Mouse (Mus musculus): ENCODE results near the gene Gpx2. TPM values are rescaled to one million over a fixed set of nuclear protein-coding genes. Genes with fewer than 3 reads are reported as not detected.

Gpx2 gene
- 0.22 TPM in 1 of 2 replicates, not detected in the other for polyA plus RNA-seq (2015; fragmentation: Nextera tagmentation; extraction: Ambion mirVana)

GRCm38 (mm10) chr12:76795350-76795749, at the start of gene Gpx2:
TSS of gene Gpx2 (minus strand) at chr12:76795554.
- Histone ChIP-seq H3K4me2 (ENCODE audit: low read length) (no peak within 1 kb of the TSS), H3K4me1 (replicated peaks; ENCODE audit: control insufficient read depth, insufficient read depth, low read length) (no peaks in the 10 kb centered on the region), H3K27me3 (replicated peaks; ENCODE audit: control insufficient read depth, insufficient read depth, low read length) (no peaks in the 10 kb centered on the region), H3K36me3 (ENCODE audit: control insufficient read depth, insufficient read depth) (no peaks in the 10 kb centered on the region), H3K4me3 (replicated peaks; ENCODE audit: low read length) (no peak within 1 kb of the TSS), H3K27ac (ENCODE audit: low read length) (no peak within 1 kb of the TSS), H3K9me3 (ENCODE audit: control insufficient read depth, low read length) (no peaks in the 10 kb centered on the region), H3K9ac (replicated peaks; ENCODE audit: low read depth, low read length) (no peak within 1 kb of the TSS)
- no peak for ATAC-seq
- WGBS = 85% methylated on average over 5 of the region's 5 CpGs

GRCm38 (mm10) chr12:76844346-76845061, 49.1 kb upstream of the Gpx2 start:
- Histone ChIP-seq H3K9me3 (ENCODE audit: control insufficient read depth, low read length) (no peaks in the 10 kb centered on the region), H3K27me3 (replicated peaks; ENCODE audit: control insufficient read depth, insufficient read depth, low read length) (no peaks in the 10 kb centered on the region), H3K9ac (replicated peaks; ENCODE audit: low read depth, low read length) (no peak overlapping the region), H3K4me3 (replicated peaks; ENCODE audit: low read length) (no peak overlapping the region), H3K4me1 (replicated peaks; ENCODE audit: control insufficient read depth, insufficient read depth, low read length) (no peaks in the 10 kb centered on the region), H3K27ac (ENCODE audit: low read length) (no peak overlapping the region), H3K4me2 (ENCODE audit: low read length) (no peak overlapping the region), H3K36me3 (ENCODE audit: control insufficient read depth, insufficient read depth) (no peaks in the 10 kb centered on the region)
- ATAC-seq = no peak
- 88% methylated on average over 15 of the region's 15 CpGs for WGBS

GRCm38 (mm10) chr12:76840081-76840480, 44.7 kb upstream of the Gpx2 start:
- H3K36me3 ChIP-seq (ENCODE audit: control insufficient read depth, insufficient read depth) = no peaks in the 10 kb centered on the region
- no peak overlapping the region for H3K4me2 ChIP-seq (ENCODE audit: low read length)
- H3K27me3 ChIP-seq (replicated peaks; ENCODE audit: control insufficient read depth, insufficient read depth, low read length) = no peaks in the 10 kb centered on the region
- H3K4me1 ChIP-seq (replicated peaks; ENCODE audit: control insufficient read depth, insufficient read depth, low read length) = peaks cover 15% of the 10 kb centered on the region
- no peak overlapping the region for H3K27ac ChIP-seq (ENCODE audit: low read length)
- no peaks in the 10 kb centered on the region for H3K9me3 ChIP-seq (ENCODE audit: control insufficient read depth, low read length)
- WGBS = 82% methylated on average over 6 of the region's 6 CpGs
- H3K9ac ChIP-seq (replicated peaks; ENCODE audit: low read depth, low read length) = no peak overlapping the region
- H3K4me3 ChIP-seq (replicated peaks; ENCODE audit: low read length) = no peak overlapping the region
- ATAC-seq = no peak

- H3K4me1 ChIP-seq (replicated peaks; ENCODE audit: control insufficient read depth, insufficient read depth, low read length) = peaks cover 15% of the 10 kb centered on the region
- no peak for ATAC-seq
- H3K4me3 ChIP-seq (replicated peaks; ENCODE audit: low read length) = no peak overlapping the region
- H3K4me2 ChIP-seq (ENCODE audit: low read length) = no peak overlapping the region
- no peaks in the 10 kb centered on the region for H3K27me3 ChIP-seq (replicated peaks; ENCODE audit: control insufficient read depth, insufficient read depth, low read length)
- H3K36me3 ChIP-seq (ENCODE audit: control insufficient read depth, insufficient read depth) = no peaks in the 10 kb centered on the region
- 95% methylated on average over 4 of the region's 4 CpGs for WGBS
- H3K27ac ChIP-seq (ENCODE audit: low read length) = no peak overlapping the region
- H3K9ac ChIP-seq (replicated peaks; ENCODE audit: low read depth, low read length) = no peak overlapping the region
- H3K9me3 ChIP-seq (ENCODE audit: control insufficient read depth, low read length) = no peaks in the 10 kb centered on the region
These were observed 43.9 kb upstream of the Gpx2 start for GRCm38 (mm10) chr12:76839298-76839697.

GRCm38 (mm10) chr12:76837844-76838650, 42.7 kb upstream of the Gpx2 start:
- H3K27ac ChIP-seq (ENCODE audit: low read length) = peak overlapping the region; percentile 85
- H3K4me3 ChIP-seq (replicated peaks; ENCODE audit: low read length) = peak overlapping the region; percentile 61
- H3K4me2 ChIP-seq (ENCODE audit: low read length) = peak overlapping the region; percentile 85
- H3K9ac ChIP-seq (replicated peaks; ENCODE audit: low read depth, low read length) = peak overlapping the region; percentile 61
- H3K9me3 ChIP-seq (ENCODE audit: control insufficient read depth, low read length) = no peaks in the 10 kb centered on the region
- peaks cover 15% of the 10 kb centered on the region for H3K4me1 ChIP-seq (replicated peaks; ENCODE audit: control insufficient read depth, insufficient read depth, low read length)
- ATAC-seq = no peak; the same call in 1 of the 2 replicates
- no peaks in the 10 kb centered on the region for H3K27me3 ChIP-seq (replicated peaks; ENCODE audit: control insufficient read depth, insufficient read depth, low read length)
- H3K36me3 ChIP-seq (ENCODE audit: control insufficient read depth, insufficient read depth) = no peaks in the 10 kb centered on the region
- 11% methylated on average over 21 of the region's 21 CpGs for WGBS

- H3K36me3 ChIP-seq (ENCODE audit: control insufficient read depth, insufficient read depth) = no peaks in the 10 kb centered on the region
- no peaks in the 10 kb centered on the region for H3K9me3 ChIP-seq (ENCODE audit: control insufficient read depth, low read length)
- ATAC-seq = peak; percentile 99
- peak overlapping the region; percentile 61 for H3K9ac ChIP-seq (replicated peaks; ENCODE audit: low read depth, low read length)
- no peaks in the 10 kb centered on the region for H3K27me3 ChIP-seq (replicated peaks; ENCODE audit: control insufficient read depth, insufficient read depth, low read length)
- H3K4me2 ChIP-seq (ENCODE audit: low read length) = peak overlapping the region; percentile 85
- peak overlapping the region; percentile 61 for H3K4me3 ChIP-seq (replicated peaks; ENCODE audit: low read length)
- WGBS = under 1% methylated on average over 43 of the region's 43 CpGs
- H3K4me1 ChIP-seq (replicated peaks; ENCODE audit: control insufficient read depth, insufficient read depth, low read length) = peaks cover 15% of the 10 kb centered on the region
- peak overlapping the region; percentile 85 for H3K27ac ChIP-seq (ENCODE audit: low read length)
These were observed 41.9 kb upstream of the Gpx2 start for GRCm38 (mm10) chr12:76837101-76837843.

GRCm38 (mm10) chr12:76832704-76833103, 37.4 kb upstream of the Gpx2 start:
- WGBS = 3% methylated on average over 3 of the region's 3 CpGs
- no peaks in the 10 kb centered on the region for H3K36me3 ChIP-seq (ENCODE audit: control insufficient read depth, insufficient read depth)
- H3K4me2 ChIP-seq (ENCODE audit: low read length) = no peak overlapping the region
- no peak overlapping the region for H3K27ac ChIP-seq (ENCODE audit: low read length)
- H3K4me3 ChIP-seq (replicated peaks; ENCODE audit: low read length) = no peak overlapping the region
- no peaks in the 10 kb centered on the region for H3K9me3 ChIP-seq (ENCODE audit: control insufficient read depth, low read length)
- H3K27me3 ChIP-seq (replicated peaks; ENCODE audit: control insufficient read depth, insufficient read depth, low read length) = no peaks in the 10 kb centered on the region
- 0 out of 2 replicates have a peak, but pooled peaks cover 2% of the 10 kb centered on the region for H3K4me1 ChIP-seq (replicated peaks; ENCODE audit: control insufficient read depth, insufficient read depth, low read length)
- no peak overlapping the region for H3K9ac ChIP-seq (replicated peaks; ENCODE audit: low read depth, low read length)
- ATAC-seq = no peak

- 63% methylated on average over 4 of the region's 4 CpGs for WGBS
- Histone ChIP-seq H3K27ac (ENCODE audit: low read length) (no peak overlapping the region), H3K4me2 (ENCODE audit: low read length) (no peak overlapping the region), H3K9ac (replicated peaks; ENCODE audit: low read depth, low read length) (no peak overlapping the region), H3K9me3 (ENCODE audit: control insufficient read depth, low read length) (no peaks in the 10 kb centered on the region), H3K4me3 (replicated peaks; ENCODE audit: low read length) (no peak overlapping the region), H3K27me3 (replicated peaks; ENCODE audit: control insufficient read depth, insufficient read depth, low read length) (no peaks in the 10 kb centered on the region; the same call in 1 of the 2 replicates), H3K36me3 (ENCODE audit: control insufficient read depth, insufficient read depth) (no peaks in the 10 kb centered on the region), H3K4me1 (replicated peaks; ENCODE audit: control insufficient read depth, insufficient read depth, low read length) (peaks cover 14% of the 10 kb centered on the region)
- ATAC-seq = no peak
These were observed 29.9 kb upstream of the Gpx2 start for GRCm38 (mm10) chr12:76825283-76825682.

GRCm38 (mm10) chr12:76822651-76823041, 27.3 kb upstream of the Gpx2 start, which contains the start of gene Rab15:
TSS of gene Rab15 (minus strand) at chr12:76822908.
- Histone ChIP-seq H3K9me3 (ENCODE audit: control insufficient read depth, low read length) (no peaks in the 10 kb centered on the region), H3K27ac (ENCODE audit: low read length) (peak within 1 kb of the TSS; percentile 54), H3K4me2 (ENCODE audit: low read length) (peak within 1 kb of the TSS; percentile 83), H3K9ac (replicated peaks; ENCODE audit: low read depth, low read length) (peak within 1 kb of the TSS; percentile 91), H3K27me3 (replicated peaks; ENCODE audit: control insufficient read depth, insufficient read depth, low read length) (no peaks in the 10 kb centered on the region; the same call in 1 of the 2 replicates), H3K4me1 (replicated peaks; ENCODE audit: control insufficient read depth, insufficient read depth, low read length) (peaks cover 16% of the 10 kb centered on the region), H3K4me3 (replicated peaks; ENCODE audit: low read length) (peak within 1 kb of the TSS; percentile 79), H3K36me3 (ENCODE audit: control insufficient read depth, insufficient read depth) (no peaks in the 10 kb centered on the region)
- no peak for ATAC-seq
- 3% methylated on average over 17 of the region's 17 CpGs for WGBS
